Mouse (Mus musculus) kidney, adult 2 months (tissue): Measurements from ENCODE around the gene Selenos. TPM values are rescaled to one million over a fixed set of nuclear protein-coding genes. Genes with fewer than 3 reads are reported as not detected.

Experiments used
- DNase-seq: peaks from one replicate; pipeline ENCODE4 v3.0.0; 2021
- H3K27ac ChIP-seq: fragments of 200-500 bp; 2 replicates; pipeline ENCODE4 v1.5.1; 2012; ENCODE audit warnings: low read depth, low read length, control low read depth, inconsistent platforms; ENCODE audit not compliant: insufficient read depth
- H3K27me3 ChIP-seq: fragments of 200-500 bp; replicated peaks from 2 replicates; pipeline ENCODE4 v1.6.1; 2012; ENCODE audit warnings: mild to moderate bottlenecking, moderate library complexity, low read length, inconsistent platforms; ENCODE audit not compliant: control insufficient read depth, insufficient read depth
- H3K36me3 ChIP-seq: fragments of 200-500 bp; 2 replicates; pipeline ENCODE4 v1.6.1; 2012; ENCODE audit warnings: mild to moderate bottlenecking, moderate library complexity, low read length, inconsistent platforms; ENCODE audit not compliant: control insufficient read depth, insufficient read depth
- H3K4me1 ChIP-seq: fragments of 200-500 bp; 2 replicates; pipeline ENCODE4 v1.6.1; 2011; ENCODE audit warnings: low read length; ENCODE audit not compliant: control insufficient read depth, insufficient read depth
- H3K4me3 ChIP-seq: fragments of 200-500 bp; 2 replicates; pipeline ENCODE4 v1.5.1; 2011; ENCODE audit warnings: mild to moderate bottlenecking, low read depth, low read length, control low read depth; ENCODE audit not compliant: insufficient read depth
- CTCF ChIP-seq: fragments of 200-500 bp; conservative IDR thresholded peaks from 2 replicates; pipeline ENCODE4 v1.5.1; 2011; ENCODE audit warnings: low read depth, mild to moderate bottlenecking, control low read depth, low read length, moderate library complexity, mixed read lengths; ENCODE audit not compliant: insufficient read depth, insufficient read length
- POLR2A ChIP-seq: fragments of 200-500 bp; IDR thresholded peaks from one replicate; pipeline ENCODE4 v1.6.1; 2011; ENCODE audit warnings: low read depth, low read length, control low read depth
- WGBS: fragments of 180-500 bp; shearing (Covaris S2); methylation state at CpG from one replicate; pipeline ENCODE4 v1.1.7; 2018; 5-methylcytosine and 5-hydroxymethylcytosine counted together
- polyA plus RNA-seq: library from polyadenylated mRNA; depleted of rRNA; stranded (reverse); fragments of >200 nt; gene quantifications from 2 replicates; pipeline ENCODE4 v1.2.3, GENCODE M21; 2012; rRNA removed

Selenos gene
- polyA plus RNA-seq, 1 experiment: 77.2 TPM

- no peak overlapping the region for H3K27ac ChIP-seq
- H3K27me3 ChIP-seq: no peaks in the 10 kb centered on the region
- no peaks in the 10 kb centered on the region for H3K36me3 ChIP-seq
- H3K4me1 ChIP-seq: no peaks in the 10 kb centered on the region
- 77% methylated on average over 5 of the region's 5 CpGs for WGBS
- TF ChIP-seq CTCF (no peak), POLR2A (no peak)
- no peak overlapping the region for H3K4me3 ChIP-seq
- no peak for DNase-seq
Measured at GRCm38 (mm10) chr7:66138878-66139277, 59.4 kb downstream of the Selenos start.

Other genes starting within 250 kb of the Selenos start
- 25.0 and 28.3 TPM in 2 replicates for gene Pcsk6, start 217.9 kb upstream of the Selenos start, polyA plus RNA-seq
- gene Gm45213, start 36.0 kb upstream of the Selenos start, polyA plus RNA-seq: not detected in 2 replicates
- gene Snrpa1, start 20.6 kb upstream of the Selenos start, polyA plus RNA-seq: 7.6 and 10.9 TPM in 2 replicates
- 5.4 and 6.4 TPM in 2 replicates for gene Chsy1, start 29.9 kb downstream of the Selenos start, polyA plus RNA-seq